Mouse (Mus musculus): ENCODE data around the gene Pop7. TPM values are rescaled to one million over a fixed set of nuclear protein-coding genes. Genes with fewer than 3 reads are reported as not detected.
A peak's percentile ranks its signal among the peaks of the same experiment; 100 is the strongest.

Gene Pop7
- 44.0 and 44.1 TPM in 2 replicates for polyA plus RNA-seq (2016; fragmentation: Nextera tagmentation; extraction: Ambion mirVana)

GRCm38 (mm10) chr5:137501709-137502666, at the start of gene Pop7:
TSS of gene Pop7 (minus strand) at chr5:137502518.
- no peaks in the 10 kb centered on the region for H3K27me3 ChIP-seq (replicated peaks)
- peak within 1 kb of the TSS; percentile 75 for H3K4me2 ChIP-seq
- H3K4me1 ChIP-seq (replicated peaks): peaks cover 11% of the 10 kb centered on the region; the same call in 1 of the 2 replicates
- WGBS: 2% methylated on average over 64 of the region's 64 CpGs
- H3K9me3 ChIP-seq (replicated peaks): no peaks in the 10 kb centered on the region
- peak within 1 kb of the TSS; percentile 95 for H3K27ac ChIP-seq (ENCODE audit: poor library complexity, severe bottlenecking)
- H3K9ac ChIP-seq: peak within 1 kb of the TSS; percentile 75
- peak within 1 kb of the TSS; percentile 62 for H3K4me3 ChIP-seq
- ATAC-seq (ENCODE audit: insufficient number of reproducible peaks, low FRiP score): peak; percentile 98
- H3K36me3 ChIP-seq: 0 out of 2 replicates have a peak, but pooled peaks cover 6% of the 10 kb centered on the region

- H3K4me1 ChIP-seq (replicated peaks): peaks cover 4% of the 10 kb centered on the region; the same call in 1 of the 2 replicates
- H3K4me2 ChIP-seq: no peak overlapping the region
- no peak overlapping the region for H3K4me3 ChIP-seq
- no peak overlapping the region for H3K9ac ChIP-seq
- WGBS: 71% methylated on average over 5 of the region's 5 CpGs
- no peaks in the 10 kb centered on the region for H3K36me3 ChIP-seq
- no peaks in the 10 kb centered on the region; the same call in 1 of the 2 replicates for H3K9me3 ChIP-seq (replicated peaks)
- H3K27ac ChIP-seq (ENCODE audit: poor library complexity, severe bottlenecking): no peak overlapping the region
- peaks cover 29% of the 10 kb centered on the region for H3K27me3 ChIP-seq (replicated peaks)
- ATAC-seq (ENCODE audit: insufficient number of reproducible peaks, low FRiP score): no peak
These were observed 48.8 kb upstream of the Pop7 start for GRCm38 (mm10) chr5:137551119-137551518.

- Histone ChIP-seq H3K9ac (no peak overlapping the region), H3K4me1 (replicated peaks) (peaks cover 4% of the 10 kb centered on the region; the same call in 1 of the 2 replicates), H3K36me3 (no peaks in the 10 kb centered on the region), H3K27me3 (replicated peaks) (peaks cover 24% of the 10 kb centered on the region), H3K4me2 (no peak overlapping the region), H3K4me3 (no peak overlapping the region), H3K27ac (ENCODE audit: poor library complexity, severe bottlenecking) (no peak overlapping the region), H3K9me3 (replicated peaks) (no peaks in the 10 kb centered on the region)
- WGBS: 77% methylated on average over 2 of the region's 2 CpGs
- no peak for ATAC-seq (ENCODE audit: insufficient number of reproducible peaks, low FRiP score)
These were observed 47.5 kb upstream of the Pop7 start for GRCm38 (mm10) chr5:137549840-137550239.

- no peaks in the 10 kb centered on the region for H3K36me3 ChIP-seq
- no peak overlapping the region for H3K9ac ChIP-seq
- 0 out of 2 replicates have a peak, but pooled peaks cover 5% of the 10 kb centered on the region for H3K27me3 ChIP-seq (replicated peaks)
- H3K4me1 ChIP-seq (replicated peaks): no peaks in the 10 kb centered on the region
- H3K9me3 ChIP-seq (replicated peaks): no peaks in the 10 kb centered on the region
- 56% methylated on average over 4 of the region's 4 CpGs for WGBS
- H3K4me2 ChIP-seq: no peak overlapping the region
- ATAC-seq (ENCODE audit: insufficient number of reproducible peaks, low FRiP score): no peak
- no peak overlapping the region for H3K27ac ChIP-seq (ENCODE audit: poor library complexity, severe bottlenecking)
- H3K4me3 ChIP-seq: no peak overlapping the region
These were observed 43.3 kb upstream of the Pop7 start for GRCm38 (mm10) chr5:137545596-137545995.

GRCm38 (mm10) chr5:137544926-137545325, 42.6 kb upstream of the Pop7 start:
- ATAC-seq (ENCODE audit: insufficient number of reproducible peaks, low FRiP score): no peak
- Histone ChIP-seq H3K4me3 (no peak overlapping the region), H3K4me1 (replicated peaks) (no peaks in the 10 kb centered on the region), H3K4me2 (no peak overlapping the region), H3K9ac (no peak overlapping the region), H3K27me3 (replicated peaks) (0 out of 2 replicates have a peak, but pooled peaks cover 5% of the 10 kb centered on the region), H3K27ac (ENCODE audit: poor library complexity, severe bottlenecking) (no peak overlapping the region), H3K36me3 (no peaks in the 10 kb centered on the region), H3K9me3 (replicated peaks) (no peaks in the 10 kb centered on the region)
- 69% methylated on average over 6 of the region's 6 CpGs for WGBS

GRCm38 (mm10) chr5:137541768-137542540, 39.6 kb upstream of the Pop7 start:
- Histone ChIP-seq H3K9ac (no peak overlapping the region), H3K4me2 (no peak overlapping the region), H3K36me3 (no peaks in the 10 kb centered on the region), H3K27me3 (replicated peaks) (0 out of 2 replicates have a peak, but pooled peaks cover 9% of the 10 kb centered on the region), H3K27ac (ENCODE audit: poor library complexity, severe bottlenecking) (no peak overlapping the region), H3K4me1 (replicated peaks) (peaks cover 4% of the 10 kb centered on the region; the same call in 1 of the 2 replicates), H3K4me3 (no peak overlapping the region), H3K9me3 (replicated peaks) (no peaks in the 10 kb centered on the region)
- WGBS: 59% methylated on average over 5 of the region's 5 CpGs
- no peak for ATAC-seq (ENCODE audit: insufficient number of reproducible peaks, low FRiP score)

- no peak for ATAC-seq (ENCODE audit: insufficient number of reproducible peaks, low FRiP score)
- no peak overlapping the region for H3K4me2 ChIP-seq
- H3K9me3 ChIP-seq (replicated peaks): no peaks in the 10 kb centered on the region
- no peak overlapping the region for H3K27ac ChIP-seq (ENCODE audit: poor library complexity, severe bottlenecking)
- 67% methylated on average over 6 of the region's 6 CpGs for WGBS
- no peak overlapping the region for H3K4me3 ChIP-seq
- 0 out of 2 replicates have a peak, but pooled peaks cover 9% of the 10 kb centered on the region for H3K27me3 ChIP-seq (replicated peaks)
- H3K36me3 ChIP-seq: no peaks in the 10 kb centered on the region
- H3K4me1 ChIP-seq (replicated peaks): peaks cover 4% of the 10 kb centered on the region; the same call in 1 of the 2 replicates
- no peak overlapping the region for H3K9ac ChIP-seq
These were observed 38.7 kb upstream of the Pop7 start for GRCm38 (mm10) chr5:137540991-137541390.

- Histone ChIP-seq H3K27ac (ENCODE audit: poor library complexity, severe bottlenecking) (no peak overlapping the region), H3K9me3 (replicated peaks) (no peaks in the 10 kb centered on the region), H3K4me1 (replicated peaks) (peaks cover 4% of the 10 kb centered on the region; the same call in 1 of the 2 replicates), H3K36me3 (no peaks in the 10 kb centered on the region), H3K4me3 (no peak overlapping the region), H3K27me3 (replicated peaks) (0 out of 2 replicates have a peak, but pooled peaks cover 3% of the 10 kb centered on the region), H3K4me2 (no peak overlapping the region), H3K9ac (no peak overlapping the region)
- no peak for ATAC-seq (ENCODE audit: insufficient number of reproducible peaks, low FRiP score)
- 55% methylated on average over 7 of the region's 7 CpGs for WGBS
These were observed 37.0 kb upstream of the Pop7 start for GRCm38 (mm10) chr5:137539291-137539801.

- Histone ChIP-seq H3K4me3 (no peak overlapping the region), H3K36me3 (no peaks in the 10 kb centered on the region), H3K4me1 (replicated peaks) (peaks cover 8% of the 10 kb centered on the region), H3K27me3 (replicated peaks) (0 out of 2 replicates have a peak, but pooled peaks cover 3% of the 10 kb centered on the region), H3K4me2 (no peak overlapping the region), H3K9me3 (replicated peaks) (no peaks in the 10 kb centered on the region), H3K27ac (ENCODE audit: poor library complexity, severe bottlenecking) (no peak overlapping the region), H3K9ac (no peak overlapping the region)
- ATAC-seq (ENCODE audit: insufficient number of reproducible peaks, low FRiP score): no peak
- 68% methylated on average over 4 of the region's 4 CpGs for WGBS
These were observed 35.1 kb upstream of the Pop7 start for GRCm38 (mm10) chr5:137537461-137537860.

- Histone ChIP-seq H3K27me3 (replicated peaks) (0 out of 2 replicates have a peak, but pooled peaks cover 3% of the 10 kb centered on the region), H3K4me2 (no peak overlapping the region), H3K9me3 (replicated peaks) (no peaks in the 10 kb centered on the region), H3K27ac (ENCODE audit: poor library complexity, severe bottlenecking) (no peak overlapping the region), H3K4me3 (no peak overlapping the region), H3K36me3 (no peaks in the 10 kb centered on the region), H3K4me1 (replicated peaks) (peaks cover 15% of the 10 kb centered on the region), H3K9ac (no peak overlapping the region)
- 75% methylated on average over 9 of the region's 9 CpGs for WGBS
- no peak for ATAC-seq (ENCODE audit: insufficient number of reproducible peaks, low FRiP score)
These were observed 33.0 kb upstream of the Pop7 start for GRCm38 (mm10) chr5:137535318-137535717.
